Mouse (Mus musculus): ENCODE results near the gene Adam1a. TPM values are rescaled to one million over a fixed set of nuclear protein-coding genes. Genes with fewer than 3 reads are reported as not detected.

Gene Adam1a
- 1 to 10 TPM; 7.4 to 8.5 TPM for total RNA-seq (2023)

DNA sequence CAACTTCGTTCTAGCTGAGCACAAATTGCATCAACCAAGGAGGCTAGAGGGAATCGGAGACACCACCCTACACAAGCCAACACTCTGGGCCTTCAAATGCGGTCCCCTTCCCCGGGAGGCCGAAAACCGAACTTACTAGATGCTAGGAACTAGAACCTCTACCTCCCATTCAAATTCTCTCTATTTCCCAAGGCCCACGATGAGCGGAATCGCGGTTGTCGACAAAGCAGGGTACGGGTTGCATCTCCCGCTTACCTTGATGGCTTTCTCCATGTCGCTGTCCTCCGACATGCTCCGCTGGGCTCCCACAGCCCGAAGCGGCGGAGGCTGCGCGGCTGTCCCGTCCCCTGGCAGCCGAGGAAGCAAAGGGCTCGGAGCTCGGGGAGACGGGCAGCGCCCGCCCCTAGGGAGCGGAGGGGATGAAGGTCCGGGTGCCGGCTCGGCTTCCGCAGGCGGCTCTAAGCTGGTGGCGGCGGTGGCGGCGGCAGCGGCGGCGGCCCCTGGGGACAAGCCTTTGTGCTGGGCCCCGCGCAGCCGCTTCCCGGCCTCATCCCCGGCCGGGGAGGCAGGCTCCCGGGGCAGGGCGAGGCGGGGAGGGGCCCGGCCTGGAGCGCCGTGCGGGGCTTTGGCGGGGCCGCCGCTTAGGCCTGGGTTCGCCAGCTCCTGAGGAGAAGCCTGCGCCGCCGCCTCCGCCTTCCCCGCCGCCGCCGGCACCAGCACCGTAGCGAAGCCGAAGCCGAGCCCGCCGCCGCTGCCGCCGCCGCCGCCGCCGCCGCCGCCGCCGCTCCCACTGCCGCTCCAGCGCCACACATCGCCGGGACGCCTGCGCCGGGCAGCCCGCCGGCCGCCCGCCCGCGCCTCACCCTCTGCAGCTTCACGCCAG, at the start of gene Adam1a, which contains the start of gene Gm42878:
Adam1a (minus strand) TSS at position 573 of the 883 bp plus-strand sequence.
Gm42878 (minus strand) TSS at position 573 of the 883 bp plus-strand sequence.

GRCm38 (mm10) chr5:121593451-121594401, 48.4 kb upstream of the Adam1a start, which contains the start of gene Aldh2:
Aldh2 (minus strand) TSS chr5:121593824.

DNA sequence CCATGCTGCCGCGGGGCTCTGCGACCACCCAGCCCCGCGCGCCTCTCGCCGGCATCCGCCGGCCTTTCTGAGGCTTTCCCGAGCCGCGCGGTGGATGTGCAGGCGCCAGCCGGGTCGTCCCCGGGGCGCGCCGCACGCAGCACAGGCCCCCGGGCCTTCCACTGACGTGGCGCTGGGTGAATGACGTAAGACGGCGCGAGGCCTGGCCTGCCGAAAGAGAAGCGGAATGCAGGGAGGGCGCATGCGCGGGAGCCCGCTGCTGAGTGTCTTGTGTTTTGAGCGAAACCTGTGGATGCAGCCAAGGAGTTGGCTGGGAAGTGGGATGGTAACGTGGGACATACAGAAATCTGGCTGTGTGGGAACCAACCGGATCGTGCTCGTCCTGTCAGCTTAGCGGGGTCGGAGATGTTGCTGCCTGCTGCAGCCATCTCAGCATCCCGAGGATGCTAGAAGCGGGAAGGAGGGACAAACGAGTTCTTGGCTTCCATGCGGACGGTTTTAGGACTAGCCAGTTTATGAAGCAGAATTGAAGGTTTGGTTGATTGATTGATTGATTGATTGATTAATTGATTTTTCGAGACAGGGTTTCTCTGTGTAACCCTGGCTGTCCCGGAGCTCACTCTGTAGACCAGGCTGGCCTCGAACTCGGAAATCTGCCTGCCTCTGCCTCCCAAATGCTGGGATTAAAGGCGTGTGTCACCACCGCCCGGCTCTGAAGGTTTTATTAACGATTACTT, 679 bp upstream of the Adam1a start, which contains the start of gene Mapkapk5:
Mapkapk5 (minus strand) TSS at position 113 of the 737 bp plus-strand sequence.

DNA sequence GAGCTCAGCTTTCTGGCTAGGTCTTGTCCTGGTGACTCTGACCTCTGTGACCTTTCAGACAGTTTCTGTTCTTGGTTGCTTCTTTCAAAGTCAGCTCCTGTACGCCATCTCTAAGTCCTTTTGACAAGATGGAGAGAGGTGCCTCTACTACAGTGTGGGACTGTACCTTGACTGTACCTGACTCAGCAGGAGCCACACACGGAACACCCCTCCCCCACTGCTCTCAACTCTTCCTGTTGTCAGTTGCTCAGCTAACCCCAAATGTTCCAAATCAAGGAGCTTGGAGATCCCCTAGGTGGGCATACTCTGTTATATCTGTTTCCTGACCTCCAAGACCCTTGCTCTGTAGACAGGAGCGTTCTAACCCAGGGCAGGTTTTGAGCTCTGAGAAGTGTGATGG, 42.1 kb downstream of the Adam1a start, which contains the start of gene Adam1b:
Adam1b (minus strand) TSS at position 205 of the 400 bp plus-strand sequence.

Other genes starting within 250 kb of the Adam1a start
- gene Trafd1, start 159.8 kb downstream of the Adam1a start, total RNA-seq (2023) = 10 to 100 TPM; 64.9 to 87.5 TPM
- 10 to 100 TPM; 38.9 to 41.2 TPM for gene Naa25, start 147.5 kb downstream of the Adam1a start, total RNA-seq (2023)
- gene Tmem116, start 93.6 kb downstream of the Adam1a start, total RNA-seq (2023) = 1 to 10 TPM in 1 of 2 experiments, under 1 TPM in 1; 0.58 to 1.0 TPM
- 100 to 1,000 TPM; 193 to 209 TPM for gene Erp29, start 93.0 kb downstream of the Adam1a start, total RNA-seq (2023)
- gene Adam1b, start 42.0 kb downstream of the Adam1a start, total RNA-seq (2023) = not detected
- not detected for gene Gm42878, start within 50 bp of the Adam1a start, total RNA-seq (2023)
- 100 to 1,000 TPM; 100 to 112 TPM for gene Mapkapk5, start 423 bp upstream of the Adam1a start, total RNA-seq (2023)
- 100 to 1,000 TPM; 342 to 400 TPM for gene Aldh2, start 48.3 kb upstream of the Adam1a start, total RNA-seq (2023)
- 10 to 100 TPM; 10.0 to 12.3 TPM for gene Acad12, start 73.5 kb upstream of the Adam1a start, total RNA-seq (2023)
- 10 to 100 TPM in 1 of 2 experiments, 1 to 10 TPM in 1; 9.8 to 11.0 TPM for gene Acad10, start 115.0 kb upstream of the Adam1a start, total RNA-seq (2023)
- gene Brap, start 115.1 kb upstream of the Adam1a start, total RNA-seq (2023) = 10 to 100 TPM; 96.3 to 97.6 TPM
- gene Atxn2, start 165.9 kb upstream of the Adam1a start, total RNA-seq (2023) = 10 to 100 TPM; 93.0 to 98.2 TPM

All from B cell, adult 67 days (primary cell).